Mouse (Mus musculus) G1E-ER4 (cell line): ENCODE data around the gene Gpatch3. TPM values are rescaled to one million over a fixed set of nuclear protein-coding genes. Genes with fewer than 3 reads are reported as not detected.

Experiments used
- GATA1 ChIP-seq: IDR thresholded peaks from one replicate; pipeline ENCODE4 v1.8.0; 2012; ENCODE audit warnings: low read length, inconsistent platforms
- polyA plus RNA-seq: library from polyadenylated mRNA; stranded (reverse); fragments of >175 nt; gene quantifications from 2 replicates; pipeline ENCODE4 v1.2.3, GENCODE M21; 2012

The Gpatch3 gene
- polyA plus RNA-seq: 12.4 and 13.5 TPM in 2 replicates

DNA sequence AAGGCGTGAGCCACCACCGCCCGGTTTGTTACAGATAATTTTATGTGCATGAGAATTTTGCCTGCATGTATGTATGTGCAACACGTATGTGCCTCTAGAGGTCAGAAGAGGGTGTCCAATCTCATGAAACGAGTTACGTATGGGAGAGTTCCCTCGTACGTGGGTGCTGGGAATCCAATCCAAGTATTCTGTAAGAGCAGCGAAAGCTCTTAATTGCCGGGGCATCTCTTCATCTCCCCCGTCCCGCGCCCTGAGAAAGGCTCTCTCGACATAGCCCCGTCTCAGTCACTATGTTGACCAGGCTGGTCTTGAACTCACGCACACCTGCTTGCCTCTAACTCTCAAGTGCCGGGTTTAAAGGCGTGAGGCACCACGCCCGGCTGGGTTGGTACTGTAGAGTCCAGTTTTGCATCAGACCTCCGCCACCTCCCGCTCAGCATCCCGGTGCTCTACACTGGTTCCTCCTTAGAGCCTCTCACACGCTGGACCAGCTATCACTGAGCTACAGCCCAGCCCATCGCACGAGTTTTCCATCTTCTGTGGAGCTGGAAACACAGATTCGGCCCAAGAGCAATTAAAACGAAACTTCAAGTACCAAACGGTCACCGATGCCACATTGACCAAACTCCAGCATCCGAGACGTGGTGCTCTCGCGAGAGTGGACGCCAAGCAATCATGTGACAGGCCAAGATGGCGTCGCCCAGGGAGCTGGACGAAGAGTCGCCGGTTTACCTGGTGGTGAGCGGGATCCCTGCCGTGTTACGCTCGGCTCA, at the start of gene Gpatch3:
Gpatch3 (plus strand) TSS at position 676 of the 773 bp plus-strand sequence.
- TF ChIP-seq GATA1: no peak

GRCm38 (mm10) chr4:133527788-133528187, 46.8 kb upstream of the Gpatch3 start:
- no peak for TF ChIP-seq GATA1

DNA sequence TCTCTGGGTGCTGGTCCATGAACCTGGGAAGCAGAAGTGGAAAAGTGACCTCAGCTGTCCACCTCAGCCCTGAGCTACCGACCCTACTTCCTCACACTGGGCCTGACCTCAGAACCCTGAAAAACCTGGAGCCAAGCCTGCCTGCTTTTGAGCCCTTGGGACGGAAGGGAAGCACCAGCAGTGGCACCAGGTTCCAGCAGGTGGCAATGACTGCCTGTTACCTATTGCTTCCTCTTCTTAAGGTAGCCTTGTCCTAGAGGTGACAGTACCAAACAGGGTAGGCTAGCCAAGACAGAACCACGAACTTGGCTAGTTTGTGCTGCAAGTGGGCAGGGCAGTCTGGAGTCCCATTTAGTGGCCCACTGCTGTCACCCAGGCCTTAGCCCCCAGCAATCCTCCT, 41.8 kb upstream of the Gpatch3 start:
- no peak for TF ChIP-seq GATA1

- TF ChIP-seq GATA1: no peak
Observed at GRCm38 (mm10) chr4:133536081-133536480, 38.5 kb upstream of the Gpatch3 start.

- TF ChIP-seq GATA1: no peak
Observed at GRCm38 (mm10) chr4:133536652-133537051, 37.9 kb upstream of the Gpatch3 start.

- TF ChIP-seq GATA1: no peak
Observed at GRCm38 (mm10) chr4:133545272-133546231, 29.0 kb upstream of the Gpatch3 start, which contains the start of gene Nudc. TSS of gene Nudc (minus strand) at chr4:133545996.

GRCm38 (mm10) chr4:133552029-133552428, 22.5 kb upstream of the Gpatch3 start:
- TF ChIP-seq GATA1: no peak

GRCm38 (mm10) chr4:133552768-133553447, 21.6 kb upstream of the Gpatch3 start, which contains the start of gene Nr0b2:
TSS of gene Nr0b2 (plus strand) at chr4:133553376.
- no peak for TF ChIP-seq GATA1

- no peak for TF ChIP-seq GATA1
Observed at GRCm38 (mm10) chr4:133553448-133554330, 20.9 kb upstream of the Gpatch3 start.

- no peak for TF ChIP-seq GATA1
Observed at GRCm38 (mm10) chr4:133557041-133557717, 17.4 kb upstream of the Gpatch3 start.

DNA sequence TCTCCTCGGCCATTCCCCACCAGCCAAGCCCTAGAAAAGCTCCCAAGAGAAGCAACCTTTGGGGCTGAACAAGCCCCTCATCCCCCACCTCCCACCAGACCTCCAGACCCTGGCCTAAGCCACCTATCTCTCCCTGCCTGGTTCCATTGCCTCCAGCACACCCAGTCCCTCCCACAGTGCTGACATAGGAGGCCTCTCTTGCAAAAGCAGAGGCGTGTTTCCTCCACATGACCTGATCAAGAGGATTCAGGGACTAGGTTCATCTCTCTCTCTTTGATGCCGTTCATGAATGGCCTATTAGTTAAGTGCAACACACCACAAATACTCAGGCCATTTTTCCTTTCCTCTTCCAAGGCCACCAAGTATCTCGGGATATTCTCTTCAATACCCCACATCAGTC, 14.7 kb upstream of the Gpatch3 start:
- no peak for TF ChIP-seq GATA1

DNA sequence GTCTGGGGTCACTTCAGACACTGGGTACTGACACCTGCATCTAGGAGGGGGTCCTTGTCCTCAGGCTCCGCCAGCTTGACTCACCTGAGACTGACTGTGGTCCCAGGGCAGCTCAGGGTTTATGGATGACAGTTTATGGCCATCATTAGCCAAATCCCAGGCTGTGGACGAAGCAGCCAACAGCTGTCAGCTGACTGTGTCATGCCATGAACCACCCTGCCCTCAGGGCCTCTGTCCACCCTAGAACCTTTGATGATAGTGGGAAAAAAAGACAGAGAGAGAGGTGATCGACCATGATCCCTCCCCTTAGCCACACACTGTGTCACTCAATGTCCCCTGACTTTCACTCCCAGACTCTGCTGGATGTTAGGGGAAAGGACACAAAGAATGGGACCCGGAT, 12.9 kb upstream of the Gpatch3 start:
- no peak for TF ChIP-seq GATA1

GRCm38 (mm10) chr4:133563123-133563571, 11.4 kb upstream of the Gpatch3 start:
- no peak for TF ChIP-seq GATA1

- no peak for TF ChIP-seq GATA1
Observed at GRCm38 (mm10) chr4:133567251-133567650, 7.3 kb upstream of the Gpatch3 start.
